Mouse (Mus musculus) layer of hippocampus, postnatal 36 days (tissue): ENCODE data around the gene Alpk3. TPM values are rescaled to one million over a fixed set of nuclear protein-coding genes. Genes with fewer than 3 reads are reported as not detected.

Experiments
- DNase-seq, 2 experiments: peaks; one replicate each; pipeline ENCODE4 v3.0.0; 2022
- total RNA-seq, 2 experiments: library from RNA; stranded (reverse); gene quantifications; 2 replicates each; pipeline ENCODE4 v1.2.3; 2021

The Alpk3 gene
- total RNA-seq, 2 experiments from 2014 or later: 0.46 to 0.62 TPM

- no peak for DNase-seq
Measured at GRCm38 (mm10) chr7:81075299-81075698, 17.9 kb downstream of the Alpk3 start.

- no peak for DNase-seq
Measured at GRCm38 (mm10) chr7:81075732-81076131, 18.3 kb downstream of the Alpk3 start.

- DNase-seq: no peak
Measured at GRCm38 (mm10) chr7:81077009-81077408, 19.6 kb downstream of the Alpk3 start.

- no peak for DNase-seq
Measured at GRCm38 (mm10) chr7:81078740-81079139, 21.3 kb downstream of the Alpk3 start.

GRCm38 (mm10) chr7:81093420-81093965, 36.1 kb downstream of the Alpk3 start:
- DNase-seq: no peak

- no peak for DNase-seq
Measured at GRCm38 (mm10) chr7:81094104-81094757, 36.8 kb downstream of the Alpk3 start.

GRCm38 (mm10) chr7:81100341-81100740, 42.9 kb downstream of the Alpk3 start:
- DNase-seq: no peak

GRCm38 (mm10) chr7:81102854-81103253, 45.5 kb downstream of the Alpk3 start:
- no peak for DNase-seq

- no peak for DNase-seq
Measured at GRCm38 (mm10) chr7:81105525-81105924, 48.1 kb downstream of the Alpk3 start.

- no peak for DNase-seq
Measured at GRCm38 (mm10) chr7:81108226-81108625, 50.8 kb downstream of the Alpk3 start.

GRCm38 (mm10) chr7:81109717-81110651, 52.6 kb downstream of the Alpk3 start:
- no peak for DNase-seq

GRCm38 (mm10) chr7:81110791-81111190, 53.4 kb downstream of the Alpk3 start:
- no peak for DNase-seq

- DNase-seq: no peak
Measured at GRCm38 (mm10) chr7:81111729-81112128, 54.3 kb downstream of the Alpk3 start.

- no peak for DNase-seq
Measured at GRCm38 (mm10) chr7:81112686-81113360, 55.4 kb downstream of the Alpk3 start.

- DNase-seq: no peak
Measured at GRCm38 (mm10) chr7:81114555-81114954, 57.2 kb downstream of the Alpk3 start, which contains the start of gene Slc28a1. Gene Slc28a1 (plus strand): TSS chr7:81114799.

- no peak for DNase-seq
Measured at GRCm38 (mm10) chr7:81121099-81121498, 63.7 kb downstream of the Alpk3 start.

GRCm38 (mm10) chr7:81122808-81123207, 65.4 kb downstream of the Alpk3 start:
- no peak for DNase-seq

GRCm38 (mm10) chr7:81123553-81123952, 66.2 kb downstream of the Alpk3 start:
- DNase-seq: no peak

GRCm38 (mm10) chr7:81124773-81125172, 67.4 kb downstream of the Alpk3 start:
- no peak for DNase-seq

- DNase-seq: no peak
Measured at GRCm38 (mm10) chr7:81125215-81126175, 68.1 kb downstream of the Alpk3 start.

- DNase-seq: no peak
Measured at GRCm38 (mm10) chr7:81131864-81132263, 74.5 kb downstream of the Alpk3 start.
